Mouse (Mus musculus): ENCODE measurements around the gene Gps2. TPM values are rescaled to one million over a fixed set of nuclear protein-coding genes. Genes with fewer than 3 reads are reported as not detected.

Gene Gps2
- total and polyA plus RNA-seq, 3 experiments = 25.0 to 73.6 (median 29.4) TPM

DNA sequence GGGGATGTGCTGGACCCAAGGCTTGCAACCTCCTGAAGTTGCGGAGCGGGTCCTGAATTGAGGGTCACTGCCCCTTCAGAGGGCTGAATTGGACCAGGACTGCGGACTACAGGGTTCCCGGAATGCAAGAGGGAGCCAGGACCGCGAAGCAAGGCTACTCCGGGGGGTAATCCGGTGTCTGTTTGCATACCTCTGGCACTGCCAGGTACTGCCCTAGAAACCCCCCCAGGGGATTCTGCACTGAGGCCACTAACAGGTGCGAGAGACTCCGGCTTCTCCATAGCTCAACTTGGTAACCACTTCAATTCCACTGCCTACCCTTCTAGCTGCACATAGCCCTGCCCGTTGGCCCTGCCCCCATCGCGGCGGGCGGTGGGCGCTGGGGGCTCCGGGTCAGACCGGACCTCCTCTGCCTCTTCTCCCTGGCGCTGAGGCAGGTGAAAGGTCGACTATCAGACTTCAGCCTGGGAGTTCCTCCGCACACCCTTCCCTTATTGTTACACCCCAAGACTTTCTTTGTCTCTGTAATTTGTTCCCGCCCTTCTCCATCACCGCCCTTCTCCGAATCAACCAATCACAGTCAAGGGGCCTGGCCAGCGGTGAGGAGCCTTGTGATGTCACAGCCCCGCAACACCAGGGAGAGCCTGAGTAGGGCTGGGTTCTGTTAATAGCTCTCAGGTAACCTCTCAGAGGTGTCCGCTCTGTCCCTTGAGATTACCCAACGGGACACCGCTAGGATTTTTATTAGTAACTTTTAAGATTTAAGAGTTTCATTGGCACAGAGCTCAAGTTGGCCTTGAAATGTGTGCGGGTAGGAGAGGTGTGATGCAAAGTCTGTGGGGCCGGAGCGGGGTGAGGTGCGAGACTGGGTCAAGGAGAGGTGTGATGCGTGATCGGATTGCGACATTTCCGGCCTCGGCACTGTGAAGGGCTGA, 12.9 kb upstream of the Gps2 start, which contains the start of the genes 2810408A11Rik and Neurl4:
Gene 2810408A11Rik, minus strand, starts transcription at position 517 of the 935 bp plus-strand sequence.
Gene Neurl4, plus strand, starts transcription at position 602 of the 935 bp plus-strand sequence.
- Histone ChIP-seq H3K4me2 (ENCODE audit: insufficient read depth, low read depth, poor library complexity, severe bottlenecking) (peak within 1 kb of the TSS; percentile 73), H3K79me2 (replicated peaks; ENCODE audit: control insufficient read depth, extremely low read depth, insufficient read depth, poor library complexity, severe bottlenecking) (peaks cover 10% of the 10 kb centered on the region), H3K4me1 (ENCODE audit: control insufficient read depth in 1 of 2, insufficient read depth in 2 of 2) (peaks cover 7 to 32% of the 10 kb centered on the region in 2 experiments), H3K36me3 (replicated peaks in 1 of 2; ENCODE audit: control insufficient read depth in 1 of 2, insufficient read depth in 1 of 2, low read length in 1 of 2) (peaks cover 23 to 25% of the 10 kb centered on the region in 2 experiments), H3K9me3 (replicated peaks; ENCODE audit: low read length) (no peaks in the 10 kb centered on the region), H3K27me3 (replicated peaks) (no peaks in the 10 kb centered on the region), H3K27ac (ENCODE audit: insufficient read depth, low read depth) (peak within 1 kb of the TSS; percentile 75), H3K4me3 (replicated peaks in 1 of 3; ENCODE audit: low read depth in 2 of 3, low read length in 2 of 3, poor library complexity in 1 of 3) (peak within 1 kb of the TSS; percentile 70 to 97 (median 82)), H3K9ac (ENCODE audit: insufficient read depth, low read depth) (peak within 1 kb of the TSS; percentile 81)
- peak; percentile 98 for DNase-seq (ENCODE audit: extremely low read depth)
- dilution Hi-C loops (cut with MboI; ENCODE audit: extremely low pct_ligation_motif_present, extremely low pct_unique_long_range_greater_than_20kb, low sequenced_read_pairs) (no loop called here), in situ Hi-C loops (cut with MboI; ENCODE audit: low pct_ligation_motif_present, low pct_unique_long_range_greater_than_20kb, low sequenced_read_pairs) (no loop called here)
- peak; percentile 45; the same call in 1 of the 2 replicates for TF ChIP-seq EP300 (IDR thresholded peaks at IDR 0.05; ENCODE audit: low read length)
- peak; percentile 42; the same call in 1 of the 2 replicates for TF ChIP-seq BHLHE40 (IDR thresholded peaks at IDR 0.05; ENCODE audit: low read depth, low read length)
- peak; percentile 77 for TF ChIP-seq MXI1 (IDR thresholded peaks at IDR 0.05; ENCODE audit: low read depth, low read length)
- peak; percentile 57 for TF ChIP-seq IRF4 (IDR thresholded peaks at IDR 0.05; ENCODE audit: low read depth, low read length)
- TF ChIP-seq E2F4 (IDR thresholded peaks at IDR 0.05; ENCODE audit: insufficient replicate concordance, low read depth, low read length) = peak; percentile 79; the same call in 1 of the 2 replicates
- TF ChIP-seq USF2 (conservative IDR thresholded peaks at IDR 0.05; ENCODE audit: low read depth, low read length) = no peak
- TF ChIP-seq MAZ (IDR thresholded peaks at IDR 0.05; ENCODE audit: low read depth, low read length) = no peak
- TF ChIP-seq PAX5 (IDR thresholded peaks at IDR 0.05; ENCODE audit: low read length) = no peak
- TF ChIP-seq ELF1 (IDR thresholded peaks at IDR 0.05; ENCODE audit: low read depth, low read length) = peak; percentile 48; the same call in 1 of the 2 replicates
- peak; percentile 72 for TF ChIP-seq TCF12 (IDR thresholded peaks at IDR 0.05; ENCODE audit: low read depth, low read length)
- no peak for TF ChIP-seq GABPA (IDR thresholded peaks at IDR 0.05; ENCODE audit: insufficient replicate concordance, low read depth, low read length)
- no peak for TF ChIP-seq ZC3H11A (IDR thresholded peaks at IDR 0.05; ENCODE audit: low read depth, low read length)
- TF ChIP-seq NRF1 (IDR thresholded peaks at IDR 0.05; ENCODE audit: low read depth, low read length) = no peak
- TF ChIP-seq CTCF (conservative IDR thresholded peaks at IDR 0.05 in 1 of 2, IDR thresholded peaks at IDR 0.05 in 1 of 2; ENCODE audit: low read depth in 2 of 2, low read length in 2 of 2) = no peak
- no peak for TF ChIP-seq KAT2A (IDR thresholded peaks at IDR 0.05; ENCODE audit: insufficient replicate concordance, low read length)
- TF ChIP-seq ZMIZ1 (IDR thresholded peaks at IDR 0.05; ENCODE audit: low read depth, low read length) = peak; percentile 88
- TF ChIP-seq USF1 (IDR thresholded peaks at IDR 0.05; ENCODE audit: low read depth, low read length) = no peak; the same call in 1 of the 2 replicates
- TF ChIP-seq JUN (IDR thresholded peaks at IDR 0.05; ENCODE audit: insufficient read depth, low read depth, low read length) = no peak
- TF ChIP-seq MAX (IDR thresholded peaks at IDR 0.05; ENCODE audit: low read length) = peak; percentile 24; the same call in 1 of the 2 replicates
- no peak for TF ChIP-seq CHD1 (IDR thresholded peaks at IDR 0.05; ENCODE audit: low read depth, low read length)
- TF ChIP-seq NELFE (IDR thresholded peaks at IDR 0.05; ENCODE audit: low read depth, low read length) = peak; percentile 86; the same call in 1 of the 2 replicates
- no peak for TF ChIP-seq MYC (IDR thresholded peaks at IDR 0.05; ENCODE audit: low read depth, low read length)
- peak; percentile 18; the same call in 1 of the 2 replicates for TF ChIP-seq SIN3A (IDR thresholded peaks at IDR 0.05; ENCODE audit: low read length)
- peak; percentile 84; the same call in 1 of the 2 replicates for TF ChIP-seq TBP (conservative IDR thresholded peaks at IDR 0.05; ENCODE audit: low read depth, low read length)
- TF ChIP-seq MAFK (IDR thresholded peaks at IDR 0.05; ENCODE audit: insufficient replicate concordance, low read length) = no peak
- TF ChIP-seq MEF2A (IDR thresholded peaks at IDR 0.05; ENCODE audit: borderline replicate concordance, low read depth, low read length) = peak; percentile 44; the same call in 1 of the 2 replicates
- TF ChIP-seq POLR2A (IDR thresholded peaks at IDR 0.05; ENCODE audit: low read depth, low read length) = peak; percentile 92
- peak; percentile 10; the same call in 1 of the 2 replicates for TF ChIP-seq SMC3 (IDR thresholded peaks at IDR 0.05; ENCODE audit: low read depth, low read length)
- no peak for TF ChIP-seq ZKSCAN1 (IDR thresholded peaks at IDR 0.05; ENCODE audit: borderline replicate concordance, low read depth, low read length)
- TF ChIP-seq RCOR1 (conservative IDR thresholded peaks at IDR 0.05; ENCODE audit: low read depth, low read length) = no peak; the same call in 1 of the 2 replicates
- TF ChIP-seq JUND (conservative IDR thresholded peaks at IDR 0.05; ENCODE audit: low read depth, low read length) = no peak
- no peak for TF ChIP-seq HCFC1 (IDR thresholded peaks at IDR 0.05; ENCODE audit: low read depth, low read length)
- TF ChIP-seq POLR2AphosphoS2 (IDR thresholded peaks at IDR 0.05; ENCODE audit: low read depth, low read length) = peak; percentile 81; the same call in 1 of the 2 replicates
- TF ChIP-seq CHD2 (IDR thresholded peaks at IDR 0.05; ENCODE audit: low read length) = peak; percentile 55
- no peak for TF ChIP-seq ZNF384 (IDR thresholded peaks at IDR 0.05; ENCODE audit: low read depth, low read length)
- 0 out of 2 replicates have a peak, but pooled peaks have one; percentile 42 for TF ChIP-seq ETS1 (conservative IDR thresholded peaks at IDR 0.05; ENCODE audit: low read depth, low read length)
- TF ChIP-seq RAD21 (IDR thresholded peaks at IDR 0.05; ENCODE audit: low read depth, low read length) = no peak
